Mouse (Mus musculus) spleen, postnatal 36 days (tissue): ENCODE data around the gene Dll4.

Source experiments
- DNase-seq, 2 experiments: peaks; one replicate each; pipeline ENCODE4 v3.0.0; 2022; ENCODE audit warnings: low spot score in 2 of 2, mixed read lengths in 1 of 2

Gene Dll4

DNA sequence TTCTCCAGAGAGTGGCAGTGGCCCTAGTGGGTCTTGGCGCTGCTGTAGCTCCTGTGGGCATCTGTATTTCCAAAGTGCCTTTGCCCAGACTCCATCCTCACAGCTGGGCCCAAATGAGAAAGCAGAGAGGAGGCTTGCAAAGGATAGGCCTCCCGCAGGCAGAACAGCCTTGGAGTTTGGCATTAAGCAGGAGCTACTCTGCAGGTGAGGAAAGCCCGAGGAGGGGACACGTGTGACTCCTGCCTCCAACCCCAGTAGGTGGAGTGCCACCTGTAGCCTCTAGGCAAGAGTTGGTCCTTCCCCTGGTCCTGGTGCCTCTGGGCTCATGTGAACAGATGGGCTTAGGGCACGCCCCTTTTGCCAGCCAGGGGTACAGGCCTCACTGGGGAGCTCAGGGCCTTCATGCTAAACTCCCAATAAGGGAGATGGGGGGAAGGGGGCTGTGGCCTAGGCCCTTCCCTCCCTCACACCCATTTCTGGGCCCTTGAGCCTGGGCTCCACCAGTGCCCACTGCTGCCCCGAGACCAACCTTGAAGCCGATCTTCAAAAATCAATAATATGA is 9.5 kb downstream of the Dll4 start:
- DNase-seq: no peak

DNA sequence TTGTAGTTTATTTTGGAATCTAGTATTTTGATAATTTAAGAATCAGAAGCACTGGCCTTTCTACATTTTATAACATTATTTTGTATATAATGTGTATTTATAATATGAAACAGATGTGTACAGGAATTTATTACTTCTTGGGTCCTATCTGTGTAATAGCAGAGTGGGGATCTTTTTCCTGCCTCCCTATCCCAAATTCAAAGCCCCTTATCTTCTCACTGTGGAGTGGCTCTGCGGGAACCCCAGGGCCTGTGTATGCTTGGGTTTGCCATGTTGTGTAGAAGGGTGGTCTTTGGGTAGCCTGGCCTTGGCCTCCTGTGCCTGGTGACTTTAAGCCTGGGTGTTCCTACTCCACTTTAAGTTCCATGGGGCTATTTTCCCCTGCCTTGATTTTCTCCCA is 10.0 kb downstream of the Dll4 start:
- DNase-seq: no peak

DNA sequence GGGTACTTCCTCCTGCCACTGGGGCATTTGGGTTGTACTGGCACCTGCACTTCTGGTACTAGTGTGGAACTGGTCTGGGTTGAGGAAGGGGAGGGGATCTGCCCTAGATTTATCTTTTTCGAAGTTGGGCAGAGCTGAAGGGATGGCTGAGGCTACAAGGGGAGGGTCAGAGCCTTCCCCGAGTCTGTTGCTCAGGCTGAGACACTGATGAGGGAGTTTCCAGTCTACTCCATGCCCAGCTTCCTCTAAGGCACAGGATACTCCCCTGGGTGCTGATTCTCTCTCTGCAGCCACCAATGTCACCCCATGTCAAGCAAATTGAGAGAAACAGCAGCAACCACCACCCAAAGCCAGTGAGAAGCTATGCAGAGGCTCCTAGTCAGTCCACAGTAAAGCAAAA is 10.4 kb downstream of the Dll4 start:
- DNase-seq: no peak

DNA sequence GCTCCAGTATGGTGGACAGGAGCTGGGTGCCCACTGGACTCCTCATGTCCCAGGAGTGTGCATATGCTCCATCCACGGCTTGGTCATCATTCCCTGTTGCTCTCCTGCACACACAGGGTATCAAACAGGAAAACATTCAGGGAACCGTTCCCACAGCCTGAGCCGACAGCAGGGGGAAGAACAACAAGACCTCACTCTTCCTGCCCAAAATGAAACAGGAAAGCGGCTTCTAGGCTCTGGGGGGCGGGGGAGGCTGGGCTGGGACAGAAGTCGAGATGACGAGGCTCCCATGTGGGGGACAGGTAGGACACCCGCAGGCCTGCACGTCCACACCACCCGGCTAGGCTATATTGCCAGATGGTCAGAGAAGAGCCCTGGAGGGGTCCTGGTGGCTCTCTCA is 10.9 kb downstream of the Dll4 start:
- DNase-seq: no peak

DNA sequence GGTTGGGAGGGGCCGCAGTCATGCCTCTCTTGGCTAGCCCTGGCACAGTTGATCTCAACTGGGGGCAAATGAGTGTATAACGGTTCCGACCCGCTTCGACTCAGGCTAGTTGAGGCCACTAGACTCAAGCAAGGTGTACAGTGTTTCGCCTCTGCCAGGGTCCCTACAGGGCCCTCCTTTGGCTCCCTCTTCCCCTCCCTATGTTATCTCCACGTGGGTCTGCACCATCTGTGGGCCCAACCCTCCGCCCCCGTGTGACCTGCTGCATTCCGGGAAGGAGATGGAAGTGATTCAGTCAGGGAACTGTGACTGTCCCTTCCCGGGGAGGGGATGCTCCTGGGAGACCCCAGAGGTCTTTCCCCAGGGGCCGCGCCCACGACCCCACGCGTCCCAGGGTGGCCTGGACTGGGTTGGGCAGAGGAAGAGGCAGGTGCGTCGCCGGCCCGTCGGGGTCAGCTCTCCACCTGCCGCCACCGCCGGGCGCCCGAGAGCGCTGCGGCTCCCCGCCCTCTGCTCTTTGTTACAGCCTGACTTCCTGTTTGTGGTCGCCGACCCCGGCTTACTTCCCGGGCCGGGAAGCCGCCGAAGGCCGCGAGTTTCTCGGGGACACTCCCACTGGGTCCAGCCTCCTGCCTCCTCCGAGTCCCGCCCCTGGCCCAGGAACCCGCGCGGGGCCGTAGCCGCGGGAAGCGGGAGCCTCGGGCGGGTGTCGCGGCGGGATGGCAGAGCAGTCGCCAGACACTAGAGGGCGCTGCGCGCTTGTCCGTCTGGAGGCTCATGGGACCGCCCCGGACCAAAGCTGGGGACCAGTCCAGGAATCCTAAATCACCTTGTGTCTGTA is 12.1 kb downstream of the Dll4 start:
- peak; percentile 79 to 80 for DNase-seq

DNA sequence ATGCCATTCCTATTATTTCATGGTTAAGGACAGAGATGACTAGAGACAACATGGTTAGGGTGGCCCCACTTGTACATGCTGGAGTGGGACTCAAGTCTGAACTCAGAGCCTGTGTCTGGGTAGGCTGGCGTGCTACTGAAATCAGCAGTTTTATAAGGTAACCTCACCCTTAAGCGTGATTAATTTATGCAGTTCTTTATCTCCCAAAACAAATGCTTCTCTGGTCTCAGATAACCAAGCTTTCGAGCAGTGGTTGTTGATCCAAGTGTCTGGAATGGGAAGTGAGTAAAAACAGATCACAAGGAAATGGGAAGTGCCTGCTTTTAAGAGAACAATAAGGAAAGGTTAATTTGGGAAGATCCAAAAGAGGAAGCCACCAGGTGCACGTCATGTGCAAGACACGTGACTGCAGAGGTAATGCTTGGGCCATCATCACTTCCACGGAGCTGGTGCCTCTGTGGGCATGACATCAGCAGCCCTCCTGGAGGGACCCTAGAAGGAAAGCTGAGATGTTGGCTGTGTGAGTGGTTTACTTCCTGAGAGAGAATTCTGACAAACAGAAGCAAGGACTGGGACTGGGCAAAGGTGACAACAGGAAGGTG is 19.1 kb downstream of the Dll4 start:
- DNase-seq: no peak

DNA sequence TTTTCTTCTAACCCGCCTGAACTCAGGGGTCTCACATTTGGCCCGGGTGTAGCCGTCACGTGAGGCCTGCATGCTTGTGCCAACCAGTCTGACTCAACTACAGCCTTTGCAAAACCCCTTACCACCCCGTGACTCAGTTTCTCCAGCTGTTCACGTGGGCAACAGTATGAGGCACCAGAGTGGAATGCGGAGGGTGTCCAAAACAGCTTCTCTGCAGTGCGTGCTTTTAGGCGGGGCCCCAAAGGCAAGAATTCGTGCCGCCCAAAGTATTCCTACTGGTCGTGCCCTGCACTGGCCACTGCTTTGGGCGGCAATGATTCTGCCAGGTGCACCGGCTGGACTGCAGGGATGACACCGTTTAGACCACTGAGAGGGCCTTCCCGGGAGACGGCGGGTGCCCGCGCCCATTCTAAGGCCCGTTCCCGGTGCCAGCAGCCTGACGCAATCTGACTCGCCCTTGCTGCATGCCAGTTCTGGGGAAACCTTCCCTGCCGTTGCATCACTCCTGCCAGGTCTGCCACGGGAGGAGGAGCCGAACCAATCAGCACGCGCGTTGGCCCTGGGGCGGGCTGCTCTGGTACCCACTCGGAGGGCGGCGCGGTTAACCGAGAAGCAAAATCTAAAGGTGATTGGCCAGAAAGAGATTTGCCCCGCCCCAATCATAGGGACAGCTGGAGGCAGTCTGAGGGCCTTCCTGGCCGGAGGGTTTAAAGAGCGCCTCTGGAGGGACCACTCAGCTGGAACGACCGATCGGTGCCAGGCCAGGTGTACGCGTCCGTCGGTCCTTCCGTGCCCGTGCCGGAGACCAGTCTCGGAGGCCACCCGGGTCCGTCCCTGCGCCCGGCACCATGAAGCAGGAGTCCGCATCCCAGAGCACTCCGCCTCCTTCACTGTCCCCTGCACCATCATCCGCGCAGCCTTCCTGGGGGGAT is 25.2 kb downstream of the Dll4 start, which contains the start of gene Chac1:
Chac1 (plus strand) TSS at position 675 of the 932 bp plus-strand sequence.
- peak; percentile 77 to 78 for DNase-seq

DNA sequence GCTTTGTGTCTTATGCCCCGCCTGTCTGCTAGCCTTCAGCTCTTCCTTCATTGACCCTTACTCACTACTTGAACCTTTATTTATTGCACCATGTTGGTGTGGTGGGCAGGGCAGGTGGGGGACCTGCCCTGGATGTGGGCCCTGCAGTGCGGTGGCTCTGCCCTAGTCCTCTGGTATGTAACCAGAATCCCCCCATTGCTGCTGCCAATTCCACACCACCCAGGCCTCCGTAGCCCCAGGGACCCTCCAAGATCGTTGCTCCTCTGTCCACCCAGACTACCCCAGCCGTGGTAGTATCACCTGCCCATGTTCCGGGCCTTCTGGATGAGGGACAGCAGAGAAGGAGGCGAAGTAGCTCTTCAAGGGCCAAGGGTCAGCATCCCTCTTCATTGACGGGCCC is 28.1 kb downstream of the Dll4 start:
- DNase-seq: no peak

DNA sequence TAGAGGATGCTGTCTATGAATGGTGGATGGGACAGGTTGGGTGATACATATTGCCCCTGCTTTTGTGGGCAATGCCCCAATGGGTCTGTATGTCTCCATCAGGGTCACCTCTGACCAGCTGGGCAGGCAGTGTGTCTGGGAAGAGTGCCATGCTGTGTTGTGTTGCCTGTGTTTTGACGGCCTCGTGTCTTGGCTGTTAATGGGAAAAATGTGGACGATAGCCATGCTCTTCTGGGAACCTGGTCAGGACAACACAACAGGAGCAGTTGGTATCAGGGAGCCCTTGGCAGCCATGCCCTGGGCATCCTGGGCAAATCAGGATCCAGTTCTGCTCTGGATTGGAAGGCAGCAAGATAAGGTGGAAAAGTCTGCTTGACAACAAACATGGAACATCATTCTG is 29.5 kb downstream of the Dll4 start:
- no peak for DNase-seq

DNA sequence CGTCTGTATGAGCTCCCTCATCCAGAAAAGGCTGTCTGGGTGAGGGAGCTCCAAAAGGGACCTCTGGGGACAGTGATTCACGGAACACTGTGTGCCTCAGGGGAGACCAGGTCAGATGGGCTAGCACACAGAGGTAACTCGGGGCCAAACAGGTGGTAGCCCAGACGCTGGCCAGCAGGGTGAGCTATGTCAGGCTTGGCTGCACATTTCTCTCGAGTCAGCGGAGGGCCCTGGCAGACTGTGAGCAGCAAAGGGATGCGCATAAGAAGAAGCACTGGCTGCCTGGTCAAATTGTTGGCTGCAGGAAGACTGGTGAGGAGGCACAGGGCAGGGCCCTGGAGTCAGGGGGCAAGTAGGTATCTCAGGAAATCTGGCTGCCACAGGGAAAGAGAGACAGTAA is 30.1 kb downstream of the Dll4 start:
- DNase-seq: no peak

DNA sequence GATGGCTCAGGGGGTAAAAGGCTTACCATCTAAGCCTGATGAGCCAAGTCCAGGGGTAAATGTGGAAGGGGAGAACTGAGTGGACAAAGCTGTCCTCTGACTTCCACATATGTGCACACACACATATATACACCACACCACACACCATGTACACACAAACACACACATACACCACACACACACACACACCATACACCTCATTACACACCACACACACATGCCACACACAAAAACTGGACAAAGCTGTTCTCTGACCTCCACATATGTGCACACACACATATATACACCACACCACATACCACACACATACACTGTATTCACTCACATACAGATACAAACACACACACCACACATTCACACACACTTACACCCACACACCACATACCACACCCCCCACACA is 30.7 kb downstream of the Dll4 start:
- no peak for DNase-seq

DNA sequence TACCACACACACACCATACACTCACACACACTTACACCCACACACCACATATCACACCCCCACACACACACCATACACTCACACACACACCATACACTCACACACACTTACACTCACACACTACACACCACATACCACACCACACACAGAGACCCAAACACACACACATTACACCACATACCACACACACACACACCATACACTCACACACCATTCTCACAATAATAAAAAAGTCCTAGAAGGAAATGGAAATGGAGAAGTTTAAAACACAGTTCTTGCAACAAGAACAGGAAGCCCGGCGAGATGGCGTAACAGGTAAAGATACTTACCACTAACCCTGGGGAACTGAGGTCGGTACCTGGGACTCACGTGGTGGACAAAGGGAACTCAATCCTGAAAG is 31.2 kb downstream of the Dll4 start:
- peak in 1 of 2 experiments; percentile 35 for DNase-seq

DNA sequence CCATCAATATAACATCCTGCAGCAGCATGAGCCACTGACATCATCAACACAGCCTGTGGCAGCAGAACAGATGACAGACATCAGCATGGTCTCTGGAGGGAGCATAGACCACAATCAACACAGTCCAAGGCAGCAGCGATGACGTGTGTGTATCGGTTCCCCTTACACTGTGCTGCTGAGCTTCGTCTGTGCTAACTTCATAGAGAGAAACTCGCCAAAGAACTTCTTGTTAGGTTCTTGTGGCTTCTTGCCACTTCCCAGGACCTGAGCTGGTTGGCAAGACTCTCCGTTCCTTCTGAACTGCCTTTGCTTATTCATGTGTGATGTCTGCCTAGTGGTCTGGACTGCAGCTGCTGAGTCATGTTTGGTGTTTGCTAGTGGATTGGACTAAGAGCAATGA is 32.7 kb downstream of the Dll4 start:
- no peak for DNase-seq

DNA sequence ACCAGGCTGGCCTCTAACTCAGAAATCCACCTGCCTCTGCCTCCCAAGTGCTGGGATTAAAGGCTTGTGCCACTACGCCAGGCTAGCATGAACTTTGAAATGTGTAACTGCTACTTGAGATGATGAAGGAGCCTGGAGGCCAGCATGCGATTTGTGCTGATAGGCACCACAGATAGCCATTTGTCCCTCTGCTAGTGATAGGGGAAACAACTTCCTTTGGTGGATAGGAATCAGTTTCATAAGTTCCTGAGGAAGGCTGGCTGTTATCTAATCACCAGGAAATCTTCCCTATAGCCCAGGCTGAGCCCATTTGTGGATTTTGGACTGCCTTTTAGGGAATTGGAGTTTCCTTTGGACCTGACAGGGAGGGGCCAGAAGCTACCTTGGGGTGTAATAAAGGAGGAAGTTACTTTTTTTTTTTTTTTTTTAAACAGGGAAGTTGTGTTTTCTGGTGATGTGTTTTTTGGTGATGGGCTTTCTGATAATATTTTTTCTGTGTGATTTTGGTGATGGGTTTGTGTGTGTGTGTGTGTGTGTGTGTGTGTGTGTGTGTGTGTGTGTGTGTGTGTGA is 34.2 kb downstream of the Dll4 start:
- DNase-seq: no peak

DNA sequence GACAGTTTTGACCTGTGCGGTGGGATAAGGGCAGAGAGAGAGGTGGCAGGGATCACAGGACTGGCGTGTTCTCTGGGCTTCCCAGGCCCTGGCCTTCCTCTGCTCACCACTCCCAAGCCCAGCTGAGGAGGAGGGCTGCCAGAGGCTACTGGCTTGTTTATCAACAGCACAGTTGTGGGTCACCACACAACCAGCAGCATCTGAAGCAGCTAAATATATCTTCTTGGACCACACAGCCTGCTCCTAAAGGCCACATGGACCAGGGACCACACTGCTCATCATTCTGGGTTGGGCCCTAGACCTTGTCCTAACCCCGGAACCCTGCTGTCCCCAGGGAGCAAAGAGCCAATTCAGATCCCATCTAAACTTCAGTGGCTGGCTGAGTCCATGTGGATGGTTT is 39.4 kb downstream of the Dll4 start:
- DNase-seq: no peak

DNA sequence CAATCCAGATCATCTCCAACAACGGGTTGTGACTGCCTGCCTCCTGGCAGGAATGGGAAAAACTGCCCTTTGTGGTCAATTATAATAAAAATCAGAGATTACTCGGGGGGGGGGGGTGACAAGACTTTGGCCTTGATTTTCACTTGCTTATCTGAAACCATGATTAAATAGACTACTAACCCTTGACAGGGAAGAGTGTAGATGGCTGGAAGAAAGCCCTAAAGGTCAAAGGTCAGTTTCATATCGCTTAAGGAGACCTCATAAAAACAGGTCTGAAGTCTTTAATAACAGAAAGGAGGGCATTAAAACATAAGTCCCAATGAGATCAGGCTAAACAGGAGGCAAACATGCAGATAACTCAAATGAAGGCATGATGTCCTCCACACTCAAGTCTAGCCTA is 41.8 kb downstream of the Dll4 start:
- no peak for DNase-seq

DNA sequence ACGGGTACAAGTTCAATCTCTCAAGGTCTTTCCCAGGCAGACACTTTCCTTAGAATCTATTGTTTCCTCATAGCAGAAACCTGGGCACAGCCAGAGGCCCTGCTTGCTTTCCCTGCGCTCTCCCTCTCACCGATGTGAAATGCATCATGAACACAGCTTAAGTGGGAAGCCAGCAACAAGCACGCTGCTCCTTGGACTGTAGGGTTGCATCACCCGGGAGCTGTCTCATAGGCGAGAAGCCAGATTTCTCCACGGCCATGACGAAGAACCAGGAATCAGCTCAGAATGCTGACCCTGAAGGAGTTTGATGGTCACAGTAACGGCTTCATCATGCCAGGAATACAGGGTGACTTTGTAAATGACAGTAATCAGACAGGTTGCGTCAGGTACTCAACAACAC is 44.5 kb downstream of the Dll4 start:
- no peak for DNase-seq

DNA sequence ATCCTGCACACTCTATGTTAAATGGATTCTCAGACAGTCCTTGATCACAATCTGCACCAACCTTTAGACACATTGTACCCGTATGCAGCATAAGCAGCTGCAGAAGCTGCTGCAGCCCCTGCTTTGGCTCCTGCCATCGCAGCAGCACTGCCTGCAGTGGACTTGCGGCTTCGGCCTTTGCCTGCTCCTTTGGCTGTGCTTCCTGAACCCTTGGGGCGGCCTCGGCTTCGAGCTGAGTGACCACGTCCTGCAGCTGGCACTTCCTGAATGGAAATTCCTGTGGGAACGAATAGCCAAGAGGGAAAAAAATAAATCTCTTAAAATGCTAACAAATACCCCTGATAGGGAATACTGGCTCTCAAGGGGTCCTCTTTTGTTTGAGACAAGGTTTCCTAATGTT is 51.7 kb downstream of the Dll4 start:
- DNase-seq: no peak

DNA sequence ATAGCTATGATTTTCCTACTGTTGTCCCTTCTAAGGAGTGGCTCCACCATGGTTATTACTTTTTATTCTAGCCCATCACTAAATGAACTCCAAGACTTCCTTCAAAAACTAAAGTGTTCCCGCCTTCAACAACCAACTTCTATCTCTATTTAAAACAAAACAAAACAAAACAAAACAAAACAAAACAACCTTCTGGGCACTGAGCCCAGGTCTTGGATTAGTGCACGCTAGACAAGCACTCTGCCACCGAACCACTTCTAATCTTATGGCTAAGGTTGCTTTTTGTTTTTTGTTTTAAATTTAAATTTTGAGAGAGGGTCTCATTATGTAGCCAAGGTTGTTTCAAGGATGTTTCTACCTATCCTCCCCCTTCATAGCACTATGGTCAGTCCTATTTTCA is 52.2 kb downstream of the Dll4 start:
- DNase-seq: no peak

DNA sequence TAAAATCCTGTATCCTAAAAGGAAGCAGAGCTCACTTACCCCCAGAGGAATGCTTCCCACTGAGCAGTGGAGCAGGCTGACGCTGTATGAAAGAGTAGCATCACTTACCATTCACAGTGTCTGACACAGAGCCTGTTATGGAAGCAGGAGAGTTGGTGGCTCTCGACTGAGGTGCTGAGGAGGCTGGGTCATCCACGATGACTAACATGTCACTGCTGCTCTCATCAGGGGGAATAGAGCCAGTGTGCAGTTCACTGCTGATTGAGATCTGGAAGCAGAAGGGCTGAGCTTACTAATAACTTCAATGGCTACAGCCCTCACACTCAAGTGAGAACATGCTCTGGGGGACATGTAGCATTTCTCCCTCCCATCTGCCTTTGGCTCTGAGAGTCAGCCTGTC is 53.9 kb downstream of the Dll4 start:
- no peak for DNase-seq
